Comparison of ENCODE assay signal across 8 mouse cellular contexts in genomic region chr2:74578843-74579489, GRCm38 (mm10). TPM values are rescaled to one million over a fixed set of nuclear protein-coding genes. Genes with fewer than 3 reads are reported as not detected.
A peak's percentile ranks its signal among the peaks of the same experiment; 100 is the strongest.
DNase-seq lines count a peak whose midpoint lies in the region; ATAC-seq lines count a peak whose summit lies in the region.

TSS of gene Lnpk (minus strand) at chr2:74579435.

- peak within 1 kb of the TSS; percentile 96 for H3K4me2 ChIP-seq in heart, embryonic 12.5 days
- peak within 1 kb of the TSS; percentile 84 for H3K4me2 ChIP-seq in liver, embryonic 13.5 days
- peak within 1 kb of the TSS; percentile 88 for H3K4me2 ChIP-seq in stomach, embryonic 16.5 days (ENCODE audit: low read depth, low read length)

- WGBS in heart, embryonic 12.5 days, result 0% methylated on average over 34 of the region's 34 CpGs
- WGBS in liver, embryonic 13.5 days (ENCODE audit: insufficient replicate concordance), result under 1% methylated on average over 32 of the region's 34 CpGs
- WGBS in stomach, embryonic 16.5 days, result under 1% methylated on average over 34 of the region's 34 CpGs

- peak; percentile 92 for DNase-seq in CD4-positive helper T cell, adult 2 months (ENCODE audit: low read depth, low spot score)
- DNase-seq in brain, embryonic 18.5 days (ENCODE audit: low read depth, low spot score), result peak; percentile 79
- peak; percentile 96 for DNase-seq in kidney, postnatal 10 days
- peak; percentile 91 for DNase-seq in liver, embryonic 13.5 days
- peak; percentile 92 for DNase-seq in neural tube, embryonic 10.5 days (ENCODE audit: extremely low spot score, low spot score)

- peak within 1 kb of the TSS; percentile 94 for H3K27ac ChIP-seq in heart, embryonic 12.5 days (ENCODE audit: poor library complexity, severe bottlenecking)
- H3K27ac ChIP-seq in liver, embryonic 13.5 days, result peak within 1 kb of the TSS; percentile 94
- peak within 1 kb of the TSS; percentile 80 for H3K27ac ChIP-seq in stomach, embryonic 16.5 days (ENCODE audit: low read length)

- ATAC-seq in erythroid progenitor cell, adult 5-6 weeks (replicated peaks; ENCODE audit: low FRiP score, poor library complexity, severe bottlenecking), result peak; percentile 94
- peak; percentile 100 for ATAC-seq in heart, embryonic 12.5 days (ENCODE audit: insufficient number of reproducible peaks, low FRiP score)
- peak; percentile 98 for ATAC-seq in liver, embryonic 13.5 days (ENCODE audit: low read depth)
- ATAC-seq in stomach, embryonic 16.5 days (ENCODE audit: insufficient read depth, low FRiP score), result peak; percentile 99

- no peaks in the 10 kb centered on the region for H3K27me3 ChIP-seq in heart, embryonic 12.5 days (replicated peaks)
- H3K27me3 ChIP-seq in liver, embryonic 13.5 days, result no peaks in the 10 kb centered on the region
- H3K27me3 ChIP-seq in stomach, embryonic 16.5 days (ENCODE audit: control insufficient read depth, insufficient read depth, low read length), result no peaks in the 10 kb centered on the region

- peaks cover 11% of the 10 kb centered on the region for H3K4me1 ChIP-seq in heart, embryonic 12.5 days (replicated peaks)
- H3K4me1 ChIP-seq in liver, embryonic 13.5 days (replicated peaks), result peaks cover 14% of the 10 kb centered on the region
- H3K4me1 ChIP-seq in stomach, embryonic 16.5 days (ENCODE audit: control insufficient read depth, insufficient read depth, low read length), result 0 out of 2 replicates have a peak, but pooled peaks cover 4% of the 10 kb centered on the region

- H3K4me3 ChIP-seq in heart, embryonic 12.5 days, result peak within 1 kb of the TSS; percentile 100
- peak within 1 kb of the TSS; percentile 90 for H3K4me3 ChIP-seq in liver, embryonic 13.5 days (replicated peaks)
- H3K4me3 ChIP-seq in stomach, embryonic 16.5 days (replicated peaks; ENCODE audit: low read length), result peak within 1 kb of the TSS; percentile 96

- peak within 1 kb of the TSS; percentile 99 for H3K9ac ChIP-seq in heart, embryonic 12.5 days
- peak within 1 kb of the TSS; percentile 97 for H3K9ac ChIP-seq in liver, embryonic 13.5 days
- H3K9ac ChIP-seq in stomach, embryonic 16.5 days (ENCODE audit: low read length), result peak within 1 kb of the TSS; percentile 97

- no peaks in the 10 kb centered on the region for H3K9me3 ChIP-seq in heart, embryonic 12.5 days (replicated peaks)
- H3K9me3 ChIP-seq in liver, embryonic 13.5 days (replicated peaks), result no peaks in the 10 kb centered on the region
- H3K9me3 ChIP-seq in stomach, embryonic 16.5 days (replicated peaks; ENCODE audit: control insufficient read depth, low read length), result no peaks in the 10 kb centered on the region

- H3K36me3 ChIP-seq in heart, embryonic 12.5 days, result no peaks in the 10 kb centered on the region
- no peaks in the 10 kb centered on the region for H3K36me3 ChIP-seq in liver, embryonic 13.5 days
- H3K36me3 ChIP-seq in stomach, embryonic 16.5 days (ENCODE audit: control insufficient read depth, insufficient read depth, low read length), result no peaks in the 10 kb centered on the region

RNA-seq across cellular contexts. Expression of gene Lnpk, which starts in this region (rescaled TPM):
- 92.2 and 105 TPM in 2 replicates for total RNA-seq in erythroid progenitor cell, adult 5-6 weeks (2015; ENCODE audit: low replicate concordance)
- 137 and 183 TPM in 2 replicates for total RNA-seq in erythroid progenitor cell, adult 5-6 weeks (2017; ENCODE audit: low replicate concordance)
- polyA plus RNA-seq in heart, embryonic 12.5 days (2016; fragmentation: Nextera tagmentation; extraction: Ambion mirVana), result 28.0 and 30.6 TPM in 2 replicates
- 21.5 and 28.8 TPM in 2 replicates for polyA plus RNA-seq in liver, embryonic 13.5 days (2015; fragmentation: Nextera tagmentation; extraction: Ambion mirVana)
- polyA plus RNA-seq in stomach, embryonic 16.5 days (2015; fragmentation: Nextera tagmentation; extraction: Ambion mirVana), result 18.0 and 19.1 TPM in 2 replicates

Comparison
In these comparisons a context has a peak if more than half of its experiments do, and no peak if none do; other contexts are left out.
1. Peak in every context shown above with its lines: DNase-seq, ATAC-seq, H3K4me3 ChIP-seq and H3K27ac ChIP-seq.